Mouse (Mus musculus): ENCODE results near the gene Cobll1. TPM values are rescaled to one million over a fixed set of nuclear protein-coding genes. Genes with fewer than 3 reads are reported as not detected.

Cobll1 gene
- polyA plus RNA-seq, 1 experiment from 2014 or later: 3.0 TPM

DNA sequence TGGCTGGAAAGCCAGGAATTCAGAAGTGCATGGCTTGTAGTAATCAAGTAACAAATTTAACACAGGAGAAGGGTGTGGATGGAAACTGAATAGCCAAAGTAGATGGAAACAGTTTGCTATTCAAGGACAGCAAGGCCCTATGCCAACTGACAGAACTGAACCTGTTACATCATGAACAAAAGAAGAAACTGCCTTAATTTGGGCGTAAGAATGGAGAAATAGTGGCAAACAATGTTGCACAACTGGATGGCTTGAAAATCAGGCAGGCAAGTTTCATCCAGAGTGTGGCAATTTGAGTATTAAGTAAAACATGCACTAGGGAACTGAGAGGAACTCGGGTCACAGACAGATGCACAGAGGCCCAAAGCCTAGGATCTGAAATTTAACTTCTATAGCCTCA is 137.8 kb downstream of the Cobll1 start:
- 73% methylated on average over 2 of the region's 2 CpGs for WGBS
- Histone ChIP-seq H3K4me3 (no peak overlapping the region), H3K9ac (replicated peaks) (no peak overlapping the region), H3K27me3 (no peaks in the 10 kb centered on the region), H3K4me2 (replicated peaks) (no peak overlapping the region), H3K9me3 (no peaks in the 10 kb centered on the region), H3K36me3 (no peaks in the 10 kb centered on the region), H3K4me1 (no peaks in the 10 kb centered on the region), H3K27ac (replicated peaks) (no peak overlapping the region)
- ATAC-seq (ENCODE audit: low FRiP score, low read depth): no peak

- Histone ChIP-seq H3K4me1 (no peaks in the 10 kb centered on the region), H3K4me2 (replicated peaks) (no peak overlapping the region), H3K9ac (replicated peaks) (no peak overlapping the region), H3K27ac (replicated peaks) (no peak overlapping the region), H3K9me3 (no peaks in the 10 kb centered on the region), H3K27me3 (no peaks in the 10 kb centered on the region), H3K4me3 (no peak overlapping the region), H3K36me3 (no peaks in the 10 kb centered on the region)
- no peak for ATAC-seq (ENCODE audit: low FRiP score, low read depth)
- 90% methylated on average over 1 of the region's 1 CpGs for WGBS
These were observed 139.2 kb downstream of the Cobll1 start for GRCm38 (mm10) chr2:65100001-65100400.

DNA sequence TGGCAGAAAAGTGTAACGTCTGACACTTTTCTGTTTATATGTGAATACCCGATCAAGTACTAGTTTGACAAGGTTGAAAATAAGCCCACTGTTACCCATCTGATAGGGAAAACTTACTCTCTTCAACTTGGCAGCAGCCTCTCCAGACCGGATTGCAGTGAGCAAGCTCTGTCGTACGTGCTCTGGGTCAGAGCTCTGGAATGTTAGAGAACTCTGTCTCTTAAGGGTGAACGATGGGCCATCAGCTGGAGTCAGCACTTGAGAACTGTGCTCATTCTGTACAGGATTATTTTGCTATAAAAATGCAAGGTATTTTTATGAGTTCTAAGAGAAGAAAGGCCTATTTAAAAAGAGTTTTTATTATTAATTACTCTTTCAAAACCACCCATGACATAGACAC is 143.6 kb downstream of the Cobll1 start:
- 89% methylated on average over 6 of the region's 6 CpGs for WGBS
- H3K27ac ChIP-seq (replicated peaks): no peak overlapping the region
- no peaks in the 10 kb centered on the region for H3K27me3 ChIP-seq
- no peak overlapping the region for H3K9ac ChIP-seq (replicated peaks)
- no peak for ATAC-seq (ENCODE audit: low FRiP score, low read depth)
- no peaks in the 10 kb centered on the region for H3K9me3 ChIP-seq
- no peak overlapping the region for H3K4me2 ChIP-seq (replicated peaks)
- H3K4me1 ChIP-seq: no peaks in the 10 kb centered on the region
- no peak overlapping the region for H3K4me3 ChIP-seq
- H3K36me3 ChIP-seq: no peaks in the 10 kb centered on the region

GRCm38 (mm10) chr2:65093990-65094389 is 145.2 kb downstream of the Cobll1 start:
- no peaks in the 10 kb centered on the region for H3K27me3 ChIP-seq
- no peaks in the 10 kb centered on the region for H3K4me1 ChIP-seq
- H3K9me3 ChIP-seq: no peaks in the 10 kb centered on the region
- WGBS: 92% methylated on average over 2 of the region's 2 CpGs
- no peak overlapping the region for H3K4me3 ChIP-seq
- ATAC-seq (ENCODE audit: low FRiP score, low read depth): no peak
- H3K36me3 ChIP-seq: no peaks in the 10 kb centered on the region
- no peak overlapping the region for H3K4me2 ChIP-seq (replicated peaks)
- H3K27ac ChIP-seq (replicated peaks): no peak overlapping the region
- H3K9ac ChIP-seq (replicated peaks): no peak overlapping the region

GRCm38 (mm10) chr2:65090986-65091385 is 148.2 kb downstream of the Cobll1 start:
- Histone ChIP-seq H3K9ac (replicated peaks) (no peak overlapping the region), H3K27me3 (no peaks in the 10 kb centered on the region), H3K36me3 (no peaks in the 10 kb centered on the region), H3K4me3 (no peak overlapping the region), H3K9me3 (no peaks in the 10 kb centered on the region), H3K4me1 (no peaks in the 10 kb centered on the region), H3K4me2 (replicated peaks) (no peak overlapping the region), H3K27ac (replicated peaks) (no peak overlapping the region)
- ATAC-seq (ENCODE audit: low FRiP score, low read depth): no peak
- WGBS: 86% methylated on average over 2 of the region's 2 CpGs

DNA sequence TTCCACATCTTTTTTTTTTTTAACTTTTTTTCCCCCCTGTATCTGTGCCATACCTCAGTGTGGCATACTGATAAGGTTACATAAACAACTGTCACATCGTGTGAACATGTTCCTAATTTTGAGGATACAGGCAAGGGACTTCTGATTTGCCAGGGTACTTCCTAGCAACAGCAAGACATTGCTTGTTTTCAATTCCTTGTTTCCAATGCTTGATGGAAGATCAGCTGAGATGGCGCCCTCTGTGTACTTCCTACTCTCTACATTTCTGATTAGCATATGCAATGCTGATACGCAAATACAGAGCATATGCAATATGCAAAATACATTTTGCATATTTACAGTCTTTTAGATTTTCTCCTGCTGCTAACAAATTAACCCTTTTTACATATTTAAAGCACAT is 152.0 kb downstream of the Cobll1 start:
- Histone ChIP-seq H3K9me3 (no peaks in the 10 kb centered on the region), H3K9ac (replicated peaks) (no peak overlapping the region), H3K4me2 (replicated peaks) (no peak overlapping the region), H3K27me3 (no peaks in the 10 kb centered on the region), H3K4me3 (no peak overlapping the region), H3K4me1 (no peaks in the 10 kb centered on the region), H3K27ac (replicated peaks) (no peak overlapping the region), H3K36me3 (no peaks in the 10 kb centered on the region)
- no peak for ATAC-seq (ENCODE audit: low FRiP score, low read depth)
- WGBS: 87% methylated on average over 3 of the region's 3 CpGs

DNA sequence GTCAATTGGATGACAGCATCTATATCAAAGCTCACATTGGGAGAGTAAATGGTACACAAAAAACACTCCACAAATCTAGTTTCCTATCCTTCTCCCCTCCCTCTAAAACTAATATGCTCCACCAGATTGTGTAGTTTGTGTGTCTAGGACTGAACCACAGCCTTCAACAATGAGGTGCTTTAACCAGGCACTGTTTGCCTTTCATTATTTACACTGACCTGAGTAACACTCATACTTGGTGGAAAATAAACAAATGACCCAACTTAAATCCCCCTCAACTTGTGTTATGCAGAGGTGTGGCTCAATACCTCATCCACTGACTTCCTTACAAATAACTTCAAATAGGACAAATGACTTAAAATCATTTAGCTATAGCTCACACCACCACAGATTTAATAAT is 155.8 kb downstream of the Cobll1 start:
- Histone ChIP-seq H3K9me3 (no peaks in the 10 kb centered on the region), H3K27ac (replicated peaks) (no peak overlapping the region), H3K4me3 (no peak overlapping the region), H3K27me3 (no peaks in the 10 kb centered on the region), H3K4me1 (no peaks in the 10 kb centered on the region), H3K4me2 (replicated peaks) (no peak overlapping the region), H3K36me3 (no peaks in the 10 kb centered on the region), H3K9ac (replicated peaks) (no peak overlapping the region)
- ATAC-seq (ENCODE audit: low FRiP score, low read depth): no peak

DNA sequence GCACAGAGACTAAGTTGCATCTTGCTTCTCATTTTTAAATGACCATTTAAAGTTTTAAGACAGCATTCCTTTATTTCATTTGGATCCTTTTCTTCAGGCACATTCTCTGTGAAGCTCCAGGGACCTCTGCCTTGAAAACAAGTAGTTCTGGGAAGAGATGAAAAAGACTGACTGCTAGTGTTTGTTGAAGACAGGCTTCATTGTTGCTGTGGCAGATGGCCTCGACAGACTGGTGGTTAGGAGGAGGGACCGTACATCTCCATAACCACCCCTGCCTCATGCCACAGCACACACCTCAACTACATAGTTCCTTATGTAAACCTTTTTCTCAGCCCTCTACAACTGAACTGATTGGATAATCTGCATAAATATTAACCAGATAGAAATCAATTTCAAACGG is 161.7 kb downstream of the Cobll1 start:
- no peak for ATAC-seq (ENCODE audit: low FRiP score, low read depth)
- WGBS: 76% methylated on average over 3 of the region's 3 CpGs

GRCm38 (mm10) chr2:65075840-65076239 is 163.4 kb downstream of the Cobll1 start:
- H3K9ac ChIP-seq (replicated peaks): no peak overlapping the region
- H3K4me2 ChIP-seq (replicated peaks): no peak overlapping the region
- no peaks in the 10 kb centered on the region for H3K4me1 ChIP-seq
- H3K9me3 ChIP-seq: no peaks in the 10 kb centered on the region
- 86% methylated on average over 5 of the region's 5 CpGs for WGBS
- no peaks in the 10 kb centered on the region for H3K36me3 ChIP-seq
- no peak for ATAC-seq (ENCODE audit: low FRiP score, low read depth)
- H3K27ac ChIP-seq (replicated peaks): peak overlapping the region; percentile 25; the same call in 1 of the 2 replicates
- H3K27me3 ChIP-seq: no peaks in the 10 kb centered on the region
- H3K4me3 ChIP-seq: no peak overlapping the region

More for the DNA sequence above, 161.7 kb downstream of the Cobll1 start:
- Histone ChIP-seq H3K4me2 (replicated peaks) (no peak overlapping the region), H3K9me3 (no peaks in the 10 kb centered on the region), H3K4me1 (no peaks in the 10 kb centered on the region), H3K36me3 (no peaks in the 10 kb centered on the region), H3K27me3 (no peaks in the 10 kb centered on the region), H3K9ac (replicated peaks) (no peak overlapping the region), H3K4me3 (no peak overlapping the region), H3K27ac (replicated peaks) (no peak overlapping the region)

DNA sequence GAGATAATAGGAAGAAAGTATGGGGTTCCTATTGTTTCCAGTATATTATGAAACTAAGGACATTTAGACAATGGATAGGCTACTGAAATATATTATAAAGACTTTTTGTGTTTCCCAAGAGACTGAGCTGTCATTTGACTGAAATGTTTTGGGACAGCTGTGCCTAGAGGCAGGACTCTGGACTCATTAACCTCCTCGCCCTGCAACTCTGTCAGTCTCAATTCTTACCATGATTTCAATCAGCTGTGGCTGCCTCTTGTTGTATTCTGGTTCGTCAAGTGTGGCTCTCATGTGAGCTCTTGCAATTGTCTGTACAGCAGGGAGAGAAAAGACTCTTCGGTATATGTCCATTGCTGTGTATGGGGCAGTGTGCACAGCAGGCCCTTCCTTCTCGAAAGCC is 163.8 kb downstream of the Cobll1 start:
- no peaks in the 10 kb centered on the region for H3K36me3 ChIP-seq
- no peaks in the 10 kb centered on the region for H3K9me3 ChIP-seq
- H3K4me1 ChIP-seq: no peaks in the 10 kb centered on the region
- no peak overlapping the region for H3K9ac ChIP-seq (replicated peaks)
- no peaks in the 10 kb centered on the region for H3K27me3 ChIP-seq
- H3K4me2 ChIP-seq (replicated peaks): no peak overlapping the region
- peak overlapping the region; percentile 25; the same call in 1 of the 2 replicates for H3K27ac ChIP-seq (replicated peaks)
- peak; percentile 69; the same call in 1 of the 2 replicates for ATAC-seq (ENCODE audit: low FRiP score, low read depth)
- 74% methylated on average over 4 of the region's 4 CpGs for WGBS
- H3K4me3 ChIP-seq: no peak overlapping the region

GRCm38 (mm10) chr2:65072205-65072604 is 167.0 kb downstream of the Cobll1 start:
- H3K27ac ChIP-seq (replicated peaks): no peak overlapping the region
- H3K27me3 ChIP-seq: no peaks in the 10 kb centered on the region
- no peak overlapping the region for H3K4me2 ChIP-seq (replicated peaks)
- H3K36me3 ChIP-seq: no peaks in the 10 kb centered on the region
- no peak overlapping the region for H3K4me3 ChIP-seq
- no peaks in the 10 kb centered on the region for H3K9me3 ChIP-seq
- 83% methylated on average over 3 of the region's 3 CpGs for WGBS
- no peak overlapping the region for H3K9ac ChIP-seq (replicated peaks)
- no peak for ATAC-seq (ENCODE audit: low FRiP score, low read depth)
- H3K4me1 ChIP-seq: no peaks in the 10 kb centered on the region

- 97% methylated on average over 2 of the region's 2 CpGs for WGBS
- Histone ChIP-seq H3K36me3 (no peaks in the 10 kb centered on the region), H3K4me1 (no peaks in the 10 kb centered on the region), H3K4me2 (replicated peaks) (no peak overlapping the region), H3K4me3 (no peak overlapping the region), H3K27ac (replicated peaks) (no peak overlapping the region), H3K27me3 (no peaks in the 10 kb centered on the region), H3K9me3 (no peaks in the 10 kb centered on the region), H3K9ac (replicated peaks) (no peak overlapping the region)
- no peak for ATAC-seq (ENCODE audit: low FRiP score, low read depth)
These were observed 185.4 kb downstream of the Cobll1 start for GRCm38 (mm10) chr2:65053764-65054163.

DNA sequence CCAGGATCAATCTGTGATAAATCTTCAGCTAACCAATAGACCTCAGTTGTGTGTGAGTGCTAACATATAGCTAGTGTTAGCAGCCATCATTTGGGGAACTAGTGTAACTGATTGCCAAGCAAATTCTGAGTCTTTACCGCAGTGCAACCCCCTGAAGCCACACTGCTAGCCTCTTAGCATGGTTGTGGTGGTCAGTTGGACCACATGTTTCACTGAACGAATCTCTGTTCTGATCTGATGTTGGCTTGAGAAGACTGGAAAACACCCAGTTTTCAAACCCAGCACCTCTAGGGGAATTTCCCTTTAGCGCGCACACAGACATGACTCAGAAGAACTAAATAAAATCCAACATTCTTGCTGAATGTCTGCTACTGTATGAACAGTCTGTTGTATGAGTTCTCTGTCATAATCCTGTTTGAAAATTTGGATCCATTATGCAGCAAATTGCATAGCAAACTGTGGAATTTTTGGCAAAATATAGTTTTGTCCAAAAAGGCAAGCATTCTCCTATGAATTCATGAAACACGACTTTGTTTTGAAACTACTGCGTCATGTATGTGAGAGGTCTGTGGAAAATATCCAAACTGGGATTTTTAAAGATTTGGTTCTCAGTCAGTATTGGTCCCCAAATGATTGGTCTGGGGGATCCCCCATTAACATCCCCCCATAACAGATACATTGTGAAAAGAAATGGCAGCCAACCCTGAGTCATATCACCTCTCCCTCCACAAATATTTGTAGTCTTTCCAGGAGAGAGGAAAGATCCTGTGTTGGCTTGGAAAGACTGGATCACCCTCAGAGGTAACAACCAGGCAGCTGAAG is 186.8 kb downstream of the Cobll1 start:
- no peaks in the 10 kb centered on the region for H3K27me3 ChIP-seq
- H3K4me2 ChIP-seq (replicated peaks): no peak overlapping the region
- no peak overlapping the region for H3K4me3 ChIP-seq
- no peaks in the 10 kb centered on the region for H3K4me1 ChIP-seq
- no peak overlapping the region for H3K9ac ChIP-seq (replicated peaks)
- H3K36me3 ChIP-seq: no peaks in the 10 kb centered on the region
- no peaks in the 10 kb centered on the region for H3K9me3 ChIP-seq
- ATAC-seq (ENCODE audit: low FRiP score, low read depth): no peak
- H3K27ac ChIP-seq (replicated peaks): no peak overlapping the region
- WGBS: 95% methylated on average over 6 of the region's 6 CpGs

All from midbrain, embryonic 12.5 days (tissue).